Mouse (Mus musculus) olfactory bulb, adult 2 months (tissue): ENCODE measurements around the gene Tmem189.

Source experiments
- CTCF ChIP-seq: fragments of 200-500 bp; IDR thresholded peaks from 2 replicates; pipeline ENCODE4 v1.5.1; 2012; ENCODE audit warnings: low read depth, mild to moderate bottlenecking, low read length, moderate library complexity; ENCODE audit not compliant: insufficient read depth
- POLR2A ChIP-seq: fragments of 200-500 bp; IDR thresholded peaks from 2 replicates; pipeline ENCODE4 v1.6.1; 2012; ENCODE audit warnings: mild to moderate bottlenecking, low read depth, low read length, moderate library complexity; ENCODE audit not compliant: insufficient read depth

DNA sequence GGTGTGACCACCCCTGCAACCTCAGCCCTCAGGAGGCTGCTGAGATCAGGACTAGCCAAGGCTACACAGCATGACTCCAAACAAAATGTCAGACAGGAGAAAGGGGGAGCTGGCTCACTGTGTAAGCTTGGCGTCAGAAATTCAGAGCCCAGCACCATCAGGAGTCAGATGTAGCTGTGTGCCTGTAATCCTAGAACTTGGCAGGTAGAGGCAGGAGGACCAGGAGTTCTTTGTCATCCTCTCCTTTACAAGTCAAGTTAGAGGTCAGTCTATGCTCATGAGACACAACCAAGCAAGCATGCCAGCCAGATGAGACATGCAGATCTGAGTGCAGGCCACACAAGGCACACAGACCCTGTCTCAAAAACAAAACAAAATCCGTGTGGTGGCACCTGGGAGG, 64.0 kb downstream of the Tmem189 start:
- TF ChIP-seq CTCF (no peak), POLR2A (no peak)
